Mouse (Mus musculus): Measurements from ENCODE around the gene Ptcd1.
"Not testable (repeated sequence)": the region's sequence is repeated elsewhere in the genome, so short reads cannot be mapped to it uniquely, and the experiment has no call there.

Ptcd1 gene

DNA sequence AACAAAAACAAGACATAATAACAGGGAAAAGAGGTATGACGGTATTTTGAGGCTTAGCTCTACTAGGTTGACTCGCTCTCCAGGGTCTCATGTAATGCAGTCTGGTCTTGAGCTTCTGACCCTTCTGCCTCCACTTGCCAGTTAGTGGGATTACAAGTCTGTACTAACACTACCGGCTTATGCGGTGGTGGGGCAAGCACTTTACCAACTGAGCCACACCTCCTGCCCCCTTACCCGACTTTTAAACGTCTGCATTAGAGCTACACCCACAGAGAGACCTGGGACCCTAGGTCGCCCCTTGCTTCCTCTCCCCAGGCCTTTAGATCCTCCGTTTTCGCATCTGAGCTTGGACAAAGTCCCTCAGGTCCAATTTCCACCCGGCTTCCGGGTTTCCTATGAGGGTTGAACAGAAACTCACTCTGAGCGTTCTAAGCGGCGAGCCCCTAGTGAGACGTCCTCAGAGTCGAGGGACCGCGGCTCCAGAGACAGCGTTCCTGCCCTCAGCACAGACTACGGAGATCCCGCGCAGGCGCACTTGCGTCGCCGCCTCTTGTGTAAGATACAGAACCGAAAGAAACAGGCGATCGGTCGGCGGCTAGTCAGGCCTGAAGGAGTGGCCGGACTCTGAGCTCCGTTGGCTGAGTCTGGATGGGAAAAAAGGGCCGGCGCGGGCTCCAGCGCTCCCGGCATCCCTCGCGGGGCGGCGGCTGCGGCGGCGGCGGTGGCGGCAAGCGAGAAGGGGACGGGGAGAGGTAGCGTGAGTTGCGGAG is at the start of gene Ptcd1, which contains the start of gene Cpsf4:
Ptcd1 (minus strand) TSS at position 573 of the 770 bp plus-strand sequence.
Cpsf4 (plus strand) TSS at position 678 of the 770 bp plus-strand sequence.
- peak; percentile 98 for DNase-seq (ENCODE audit: low spot score)

DNA sequence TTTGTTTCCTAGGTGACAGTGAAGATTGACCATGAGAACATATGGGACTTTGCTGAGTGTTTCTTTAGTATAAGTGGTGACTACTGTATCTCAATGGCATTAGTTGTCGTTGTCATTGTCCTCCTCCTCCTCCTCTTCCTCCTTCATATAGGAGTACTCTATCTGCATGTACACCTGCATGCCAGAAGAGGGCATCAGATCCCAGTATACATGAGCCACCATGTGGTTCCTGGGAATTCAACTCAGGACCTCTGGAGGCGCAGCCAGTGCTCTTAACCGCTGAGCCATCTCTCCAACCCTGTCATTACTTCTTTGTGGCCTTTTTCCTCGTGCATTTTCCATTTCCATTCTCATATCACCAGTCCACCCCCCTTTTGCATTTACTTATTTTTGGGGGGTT is 47.8 kb upstream of the Ptcd1 start:
- DNase-seq (ENCODE audit: low spot score) = no peak

DNA sequence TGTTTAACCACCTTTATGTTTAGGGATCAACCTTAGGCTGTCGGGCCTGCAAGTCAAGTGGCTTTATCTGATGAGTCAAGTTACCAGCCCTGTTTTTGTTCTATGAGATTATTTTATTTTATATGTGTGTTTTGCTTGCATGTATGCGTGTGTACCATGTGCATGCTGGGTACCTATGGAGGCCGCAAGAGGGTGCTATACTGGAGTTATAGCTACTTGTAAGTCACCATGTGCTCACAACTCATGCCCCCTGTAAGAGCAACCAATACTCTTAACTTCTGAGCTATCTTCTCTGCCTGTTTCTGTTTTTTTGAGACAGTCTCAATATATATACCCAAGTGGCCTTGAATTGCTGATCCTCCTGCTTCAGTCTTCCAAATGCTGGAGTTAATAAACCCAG is 46.6 kb upstream of the Ptcd1 start:
- DNase-seq (ENCODE audit: low spot score) = no peak

DNA sequence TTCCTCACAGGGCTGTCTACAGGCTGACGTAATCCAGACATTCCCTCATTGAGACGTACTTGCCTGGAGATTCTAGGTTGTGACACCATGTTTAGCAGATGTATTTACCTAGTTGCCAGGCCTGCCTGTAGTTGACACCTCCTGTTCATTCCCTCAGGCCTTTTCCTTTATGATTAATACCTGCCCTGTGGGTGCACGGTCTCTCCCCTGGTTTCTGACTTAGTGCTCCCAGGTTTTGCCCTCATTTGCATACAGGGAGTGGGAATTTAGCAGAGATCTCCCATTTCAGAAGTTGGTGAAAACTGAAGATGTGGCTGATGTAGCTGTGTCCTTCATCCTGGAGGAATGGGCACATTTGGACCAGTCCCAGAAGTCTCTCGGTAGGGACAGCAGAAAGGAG is 45.3 kb upstream of the Ptcd1 start:
- DNase-seq (ENCODE audit: low spot score) = no peak

DNA sequence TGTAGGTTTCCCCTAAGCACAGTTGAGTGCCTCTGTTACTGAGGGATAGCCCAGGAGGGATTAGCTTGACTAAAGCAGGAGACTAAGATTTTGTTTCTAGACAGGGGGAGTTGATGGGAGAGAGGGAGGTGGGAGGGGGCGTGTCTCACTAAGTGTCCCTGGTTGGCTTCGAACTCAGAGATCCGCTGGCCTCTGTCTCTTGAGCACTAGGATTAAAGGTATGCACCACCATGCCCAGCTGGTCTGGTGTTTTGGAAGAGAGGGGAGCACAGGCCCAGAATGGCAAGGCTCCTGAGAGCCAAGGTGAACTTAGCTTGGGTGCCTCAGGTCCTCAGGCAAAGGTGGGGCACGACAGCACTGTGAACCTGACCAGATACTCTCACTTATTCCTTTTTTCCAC is 44.4 kb upstream of the Ptcd1 start:
- DNase-seq (ENCODE audit: low spot score) = no peak

DNA sequence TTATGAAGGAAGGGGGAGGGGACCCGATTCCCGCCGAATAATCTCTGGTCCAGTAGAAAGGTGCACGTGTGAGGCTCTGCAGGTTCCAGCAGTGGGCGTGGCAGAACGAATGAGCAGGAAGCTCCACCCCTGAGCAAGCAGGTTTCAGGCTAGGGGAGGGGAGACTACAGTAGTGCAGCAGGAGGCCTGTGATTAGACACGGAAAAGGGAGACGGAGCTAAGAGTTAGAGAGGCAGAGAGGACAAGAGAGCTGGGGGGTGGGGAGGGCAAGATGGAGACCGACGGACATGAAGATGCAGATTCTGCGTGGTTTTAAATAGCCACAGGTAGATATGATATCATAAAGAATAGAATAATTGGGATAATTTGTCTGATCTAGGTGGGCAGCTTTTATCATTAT is 41.5 kb upstream of the Ptcd1 start:
- DNase-seq (ENCODE audit: low spot score) = not testable (repeated sequence)

DNA sequence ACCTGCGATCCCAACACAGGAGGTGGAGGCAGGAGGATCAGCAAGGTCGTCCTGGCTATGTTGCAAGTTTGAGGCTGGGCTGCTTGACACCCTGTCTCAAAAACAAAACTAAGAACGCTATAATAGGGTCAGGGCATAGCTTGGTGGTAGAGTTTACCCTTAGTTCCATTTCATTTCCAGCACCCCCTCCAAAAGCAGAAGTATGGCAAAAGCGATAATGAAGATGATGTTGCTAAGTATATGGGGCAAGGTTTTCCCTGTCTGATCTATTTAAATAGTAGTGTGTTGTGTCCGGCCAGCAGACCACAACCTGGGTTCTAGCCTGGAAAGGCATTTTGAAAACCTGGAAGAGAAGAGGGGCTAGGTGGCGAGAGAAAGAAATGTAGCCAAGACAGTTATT is 41.0 kb upstream of the Ptcd1 start:
- no peak for DNase-seq (ENCODE audit: low spot score)

DNA sequence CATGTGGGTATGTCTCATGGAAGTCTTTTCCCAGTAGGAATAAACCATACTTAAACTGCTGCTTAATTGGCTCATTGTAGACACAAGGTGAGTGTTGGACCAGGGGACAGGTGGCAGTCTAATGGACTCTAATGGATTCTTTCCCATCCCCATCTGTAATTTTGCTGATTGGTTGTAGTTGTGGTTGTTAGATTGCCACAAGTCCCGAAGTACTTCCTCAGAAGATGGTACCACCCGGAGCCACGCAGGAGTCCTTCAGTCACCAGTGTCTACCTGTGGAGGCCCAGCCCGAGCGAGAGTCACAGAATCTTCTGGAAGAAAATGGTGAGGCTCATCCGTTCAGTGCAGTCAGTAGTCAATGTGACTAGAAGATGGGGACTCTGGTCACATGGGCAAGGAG is 40.5 kb upstream of the Ptcd1 start:
- no peak for DNase-seq (ENCODE audit: low spot score)

DNA sequence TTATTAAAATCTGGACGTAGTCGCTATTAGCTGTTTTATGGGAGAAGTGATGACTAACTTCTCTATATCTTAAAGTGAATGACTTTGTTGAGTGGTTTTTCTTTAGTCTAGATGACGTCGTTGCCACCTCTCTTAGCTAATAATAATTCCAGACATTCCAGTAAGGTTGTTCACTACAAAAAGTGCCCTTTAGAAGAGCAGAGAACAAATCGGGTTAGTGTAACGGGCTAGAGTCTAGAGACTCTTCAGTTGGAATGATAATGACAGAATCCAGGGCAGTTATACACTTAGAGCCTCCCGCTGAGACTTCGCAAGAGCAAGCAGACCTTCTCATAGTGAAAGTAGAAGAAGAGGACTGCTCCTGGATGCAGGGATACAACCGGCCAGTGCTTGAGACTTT is 38.1 kb upstream of the Ptcd1 start:
- DNase-seq (ENCODE audit: low spot score) = peak; percentile 38

DNA sequence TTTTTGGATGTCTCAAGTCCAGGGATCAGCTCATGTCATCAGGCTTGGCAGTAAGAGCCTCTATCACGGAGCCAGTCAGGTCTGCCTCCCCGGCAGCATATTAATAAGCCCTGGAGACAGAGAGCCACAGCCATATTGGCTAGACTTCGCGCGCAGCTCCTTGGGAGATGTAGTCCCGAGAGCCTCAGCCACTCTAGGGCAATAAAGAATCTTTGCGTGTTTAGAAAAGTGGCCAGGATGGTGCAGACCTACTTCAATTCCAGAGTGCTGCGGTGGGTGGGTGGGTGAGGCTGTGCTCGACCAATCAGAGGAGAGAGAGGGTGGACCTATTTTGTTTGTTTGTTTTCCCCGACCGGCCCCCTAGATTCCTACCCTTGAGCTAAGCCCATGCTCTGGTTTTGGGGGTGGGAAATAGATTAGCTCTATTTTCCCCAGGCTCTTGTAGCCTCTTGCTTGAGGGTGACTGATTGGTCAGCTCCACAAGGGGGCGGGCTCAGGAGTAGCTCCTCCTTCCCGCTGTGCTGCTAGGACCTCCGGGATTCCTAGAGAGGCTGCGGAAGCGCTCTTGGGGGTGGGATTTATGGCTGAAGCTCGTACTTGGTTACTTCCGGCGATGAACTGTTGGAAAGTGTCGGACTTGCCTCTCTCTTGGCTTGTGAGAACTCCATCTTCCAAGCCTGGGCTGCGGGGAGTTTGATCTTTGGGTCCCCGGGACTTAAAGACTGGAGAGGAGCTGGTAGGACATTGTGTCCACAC is 37.2 kb upstream of the Ptcd1 start, which contains the start of gene Zkscan5:
Zkscan5 (plus strand) TSS at position 627 of the 756 bp plus-strand sequence.
- peak; percentile 99 for DNase-seq (ENCODE audit: low spot score)

DNA sequence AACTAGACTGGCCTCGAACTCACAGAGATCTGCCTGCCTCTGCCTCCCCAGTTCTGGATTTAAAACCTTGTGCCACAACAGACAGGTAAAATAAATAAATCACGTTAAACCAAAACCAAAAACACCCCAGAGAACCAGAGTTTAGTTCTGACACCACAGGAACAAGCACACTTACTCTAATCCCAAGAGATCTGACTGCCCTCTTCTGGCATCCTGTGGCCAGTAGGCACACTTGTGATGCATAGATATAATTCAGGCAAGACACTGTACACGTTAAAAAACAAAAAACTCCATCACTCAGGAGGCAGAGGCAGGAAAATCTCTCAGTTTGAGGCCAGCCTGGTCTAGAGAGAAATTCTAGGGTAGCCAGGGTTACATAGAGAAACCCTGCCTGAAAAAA is 35.5 kb upstream of the Ptcd1 start:
- DNase-seq (ENCODE audit: low spot score) = no peak

DNA sequence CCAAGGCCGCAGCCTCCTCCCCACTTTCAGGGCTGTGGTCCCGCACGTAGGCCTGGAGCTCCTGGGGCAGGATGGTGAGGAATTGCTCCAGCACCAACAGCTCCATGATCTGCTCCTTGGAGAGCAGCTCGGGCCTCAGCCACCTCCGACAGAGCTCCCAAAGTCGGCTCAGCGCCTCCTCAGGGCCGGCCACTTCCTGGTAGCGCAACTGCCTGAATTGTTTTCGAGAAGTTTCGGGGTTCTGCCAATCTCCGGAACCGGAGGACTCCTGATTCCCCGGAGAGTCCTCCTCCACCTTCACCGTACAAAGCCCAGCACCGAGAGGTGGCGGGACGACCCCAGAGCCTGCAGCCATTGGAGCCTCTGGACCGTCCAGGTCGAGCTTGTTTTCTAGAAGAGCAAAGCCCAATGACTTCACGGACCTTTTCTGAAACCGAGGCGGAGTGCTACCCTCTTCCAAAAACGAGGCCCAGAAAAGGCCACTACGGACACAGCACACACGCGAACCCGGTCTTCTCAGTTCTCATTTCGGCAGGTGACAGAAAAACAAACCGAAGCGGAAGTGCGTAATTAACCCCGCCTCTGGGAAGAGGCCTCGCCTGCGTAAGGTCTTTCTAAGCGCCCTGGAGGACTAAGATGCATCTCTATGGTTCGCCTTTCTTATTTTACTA is 34.5 kb upstream of the Ptcd1 start, which contains the start of gene Zkscan14:
Zkscan14 (minus strand) TSS at position 548 of the 671 bp plus-strand sequence.
- DNase-seq (ENCODE audit: low spot score) = peak; percentile 90

DNA sequence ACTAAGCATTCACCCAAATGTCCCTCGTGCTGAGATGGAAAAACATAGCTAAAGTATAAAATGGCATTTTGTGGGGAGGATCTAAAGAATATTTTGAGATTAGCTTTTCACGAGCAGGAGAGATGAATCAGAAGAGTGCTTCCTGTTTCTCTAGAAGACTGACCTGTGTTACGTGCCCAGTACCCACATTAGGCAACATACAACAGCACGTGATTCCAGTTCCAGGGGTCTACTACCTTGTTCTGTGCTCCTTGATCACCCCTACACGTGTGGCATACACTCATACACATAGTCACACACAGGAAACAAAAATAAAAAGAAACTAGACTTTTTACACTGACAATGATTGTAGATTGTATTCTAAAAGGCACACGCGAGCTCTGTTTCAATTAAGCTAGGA is 33.5 kb upstream of the Ptcd1 start:
- no peak for DNase-seq (ENCODE audit: low spot score)

DNA sequence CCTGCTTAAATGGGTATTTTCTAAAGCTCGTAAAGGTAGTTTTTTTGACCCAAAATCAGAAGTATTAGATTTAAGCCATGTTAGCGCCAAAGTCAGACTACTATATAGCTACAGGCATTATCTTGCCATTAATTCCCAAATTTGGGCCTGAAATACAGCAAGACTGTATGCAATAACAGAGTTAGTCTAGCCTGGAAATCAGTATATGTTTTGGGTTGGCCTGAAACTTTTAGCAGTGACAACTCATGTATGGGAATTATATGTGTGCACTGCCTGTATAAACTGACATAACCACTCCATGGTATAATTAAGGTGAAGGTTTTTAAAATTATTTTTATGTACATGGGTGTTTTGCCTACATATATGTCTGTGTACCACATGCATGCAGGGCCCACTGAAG is 25.1 kb upstream of the Ptcd1 start, which contains the start of gene Atp5j2:
Atp5j2 (minus strand) TSS at position 101 of the 400 bp plus-strand sequence.
- no peak for DNase-seq (ENCODE audit: low spot score)

DNA sequence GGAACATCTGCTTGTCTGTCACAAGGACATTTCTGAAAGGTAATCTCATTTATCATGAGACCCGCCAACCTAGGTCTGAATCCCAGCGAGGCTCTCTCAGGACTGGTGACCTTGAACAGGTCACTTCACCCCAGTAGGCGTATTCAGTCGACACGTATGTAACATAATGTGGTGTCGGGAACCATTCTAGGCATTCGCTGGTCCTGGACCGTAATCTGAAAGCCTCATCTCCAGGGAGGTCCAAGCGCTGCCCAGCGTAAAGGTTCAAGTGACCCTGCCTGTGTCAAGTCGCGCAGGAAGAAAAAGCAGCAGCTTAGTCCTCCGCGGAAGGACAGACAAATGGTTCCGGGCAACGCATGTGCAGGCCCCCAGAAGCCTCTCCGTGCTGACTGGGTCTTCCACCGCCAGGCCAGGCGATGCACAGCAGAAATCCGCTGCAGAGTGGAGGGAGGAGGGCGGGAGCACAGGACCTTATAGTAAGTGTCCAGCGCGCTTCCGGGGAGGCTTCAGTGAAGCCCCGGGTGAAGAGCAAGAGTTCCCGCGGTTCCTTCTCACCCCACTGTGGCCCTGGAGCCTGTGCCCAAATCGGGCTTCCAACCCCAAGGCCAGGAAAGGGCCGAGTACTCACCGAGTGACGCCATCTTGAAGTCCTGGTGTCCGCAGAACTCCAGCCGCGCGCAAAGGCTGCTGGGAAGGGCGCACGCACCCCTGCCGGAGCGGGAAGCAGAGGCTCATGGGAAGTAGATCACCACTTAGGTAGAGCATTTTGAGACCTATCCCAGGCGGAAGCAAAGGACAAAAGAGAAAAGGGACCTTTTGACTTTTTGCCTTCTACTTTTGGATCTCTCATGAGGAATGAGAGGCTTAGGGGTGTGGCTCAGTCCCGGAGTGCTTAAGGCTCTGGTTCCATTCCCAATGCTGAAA is 24.2 kb upstream of the Ptcd1 start:
- DNase-seq (ENCODE audit: low spot score) = peak; percentile 89

DNA sequence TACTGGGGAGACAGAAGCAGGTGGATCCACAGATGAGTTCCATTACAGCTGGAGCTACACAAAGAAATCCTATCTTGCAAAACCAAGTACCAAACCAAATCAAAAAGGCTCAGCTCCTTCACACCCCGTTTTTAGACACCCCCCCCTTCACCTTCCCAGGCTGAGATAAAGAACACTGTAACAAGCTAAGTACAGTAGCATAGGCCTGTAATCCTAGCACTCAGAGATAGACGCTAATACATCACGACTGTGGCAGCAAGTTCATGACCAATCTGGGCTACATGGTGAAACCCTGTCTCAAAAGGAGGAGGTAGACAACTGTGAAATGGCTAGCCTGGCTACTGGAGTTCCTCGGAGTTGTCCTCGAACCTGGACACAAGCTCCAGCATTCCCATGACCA is 23.5 kb upstream of the Ptcd1 start:
- DNase-seq (ENCODE audit: low spot score) = peak; percentile 33

DNA sequence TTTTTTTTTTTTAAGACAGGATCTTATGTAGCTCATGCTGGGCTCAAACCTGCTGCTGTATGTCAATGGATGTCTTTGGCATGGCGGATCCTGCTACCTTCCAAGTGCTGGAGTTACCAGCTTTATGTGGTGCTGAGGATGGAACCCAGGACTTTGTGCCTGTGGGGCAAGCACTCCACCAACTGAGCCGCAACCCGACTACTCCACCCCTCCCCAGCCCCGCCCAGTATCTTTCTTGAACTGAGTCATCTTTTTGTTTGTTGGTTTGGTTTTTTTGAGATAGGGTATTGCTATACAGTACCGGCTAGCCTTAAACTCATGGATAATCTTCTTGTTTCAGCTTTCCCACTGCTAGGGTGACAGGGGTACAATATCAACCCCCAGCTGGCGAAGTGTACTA is 22.5 kb upstream of the Ptcd1 start:
- no peak for DNase-seq (ENCODE audit: low spot score)

DNA sequence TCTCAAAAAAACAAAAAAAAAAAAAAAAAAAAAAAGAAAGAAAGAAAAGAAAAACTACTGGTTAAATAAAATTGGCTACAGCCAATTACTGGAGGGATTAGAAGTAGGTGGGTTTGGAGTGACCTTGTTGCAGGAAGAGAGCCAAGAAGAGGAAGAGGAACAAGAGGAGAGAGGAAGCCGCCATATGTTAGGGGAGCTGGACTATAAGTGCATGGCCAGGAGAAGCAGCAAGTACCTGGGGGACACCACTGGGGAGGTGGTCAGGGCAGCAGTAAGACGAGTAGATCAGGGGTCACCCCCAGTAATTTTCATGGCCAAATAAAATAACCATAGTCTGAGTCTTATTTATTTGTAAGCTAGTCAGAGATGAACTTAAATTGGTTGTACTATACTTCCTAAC is 18.3 kb upstream of the Ptcd1 start:
- no peak for DNase-seq (ENCODE audit: low spot score)

DNA sequence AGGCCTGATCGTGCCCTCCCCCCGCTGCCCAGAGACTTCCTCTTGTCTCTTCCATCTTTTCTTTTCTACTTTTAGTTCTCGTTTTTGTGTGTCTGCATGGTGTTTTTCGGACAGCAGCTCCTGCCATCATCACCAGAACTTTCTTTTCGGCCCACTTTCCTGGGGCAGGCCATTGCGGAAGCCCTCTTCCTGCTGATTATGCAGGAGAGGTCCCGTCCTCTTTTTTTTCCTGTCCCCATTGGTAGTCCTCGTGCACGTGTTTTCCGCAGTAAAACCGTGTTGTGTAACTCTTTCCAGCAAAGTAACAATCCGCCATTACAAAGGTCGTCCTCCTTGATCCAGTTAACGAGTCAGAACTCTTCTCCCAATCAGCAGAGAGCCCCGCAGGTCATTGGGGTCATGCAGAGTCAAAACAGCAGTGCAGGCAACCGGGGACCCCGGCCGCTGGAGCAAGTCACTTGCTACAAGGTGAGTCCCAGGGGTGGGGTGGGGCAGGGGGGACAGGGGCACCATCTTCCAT is 11.6 kb upstream of the Ptcd1 start:
- no peak for DNase-seq (ENCODE audit: low spot score)

DNA sequence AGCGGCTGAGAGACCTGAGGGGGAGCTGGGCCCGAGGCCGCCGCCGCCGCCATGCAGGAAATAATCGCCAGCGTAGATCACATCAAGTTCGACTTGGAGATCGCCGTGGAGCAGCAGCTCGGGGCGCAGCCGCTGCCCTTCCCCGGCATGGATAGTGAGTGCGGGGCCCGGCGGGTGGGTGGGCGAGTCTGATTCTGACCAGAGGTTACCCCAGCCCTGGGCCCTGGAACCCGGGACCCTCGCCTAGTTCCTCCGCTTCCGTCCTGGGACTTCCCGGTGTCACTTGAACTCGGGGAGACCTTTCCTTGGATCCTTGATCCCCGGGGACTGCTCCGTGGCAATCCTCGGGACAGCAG is 376 bp upstream of the Ptcd1 start:
- peak; percentile 44 for DNase-seq (ENCODE audit: low spot score)

DNA sequence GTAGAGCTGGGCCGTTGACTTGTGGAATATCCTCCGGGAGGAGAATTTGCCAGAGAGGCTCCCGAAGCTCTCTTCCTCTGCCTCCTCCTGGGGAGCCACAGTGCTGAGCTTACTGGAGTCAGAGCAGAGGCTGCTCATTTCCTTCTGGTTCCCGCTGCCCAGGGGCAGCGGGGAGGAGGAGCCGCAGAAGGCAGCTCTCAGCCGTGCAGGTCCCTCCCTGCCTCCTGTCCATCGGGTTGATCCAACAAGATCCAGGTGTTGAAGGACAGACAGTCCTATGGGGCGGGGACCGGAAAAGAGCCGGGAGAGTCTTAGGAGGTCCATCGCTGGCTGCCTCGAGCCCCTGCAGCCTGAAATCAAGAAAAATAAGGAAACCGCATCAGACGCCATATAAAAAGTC is 1.7 kb downstream of the Ptcd1 start:
- DNase-seq (ENCODE audit: low spot score) = no peak
